Mouse (Mus musculus) lung, postnatal 0 days (tissue): Measurements from ENCODE around the gene Styx.
"Not testable (repeated sequence)": the region's sequence is repeated elsewhere in the genome, so short reads cannot be mapped to it uniquely, and the experiment has no call there.

ENCODE experiments used
- CTCF ChIP-seq: IDR thresholded peaks from 2 replicates; pipeline ENCODE4 v1.5.1; 2016; ENCODE audit warnings: antibody characterized with exemption, mild to moderate bottlenecking
- EP300 ChIP-seq: IDR thresholded peaks from 2 replicates; pipeline ENCODE4 v1.6.1; 2016; ENCODE audit warnings: antibody characterized with exemption, mild to moderate bottlenecking, control low read depth

DNA sequence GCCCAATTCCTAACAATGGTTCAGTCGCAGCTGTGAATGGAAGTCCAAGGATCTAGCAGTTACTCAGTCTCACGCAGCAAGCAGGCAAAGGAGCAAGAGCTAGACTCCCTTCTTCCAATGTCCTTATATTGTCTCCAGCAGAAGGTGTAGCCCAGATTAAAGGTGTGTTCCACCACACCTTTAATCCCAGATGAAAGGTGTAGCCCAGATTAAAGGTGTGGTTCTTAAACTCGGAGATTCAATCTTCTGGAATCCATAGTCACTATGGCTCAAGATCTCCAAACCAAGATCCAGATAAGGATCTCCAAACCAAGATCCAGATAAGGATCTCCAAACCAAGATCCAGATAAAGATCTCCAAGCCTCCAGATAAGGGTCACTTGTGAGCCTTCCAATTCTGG lies 53.9 kb downstream of the Styx start, which contains the start of gene Gnpnat1:
- not testable (repeated sequence) for TF ChIP-seq EP300, CTCF
